Mouse (Mus musculus) small intestine, adult 2 months (tissue): Measurements from ENCODE around the gene Shisa8.

Experiments used
- CTCF ChIP-seq: fragments of 200-500 bp; IDR thresholded peaks from 2 replicates; pipeline ENCODE4 v1.5.1; 2012; ENCODE audit warnings: low read depth, mild to moderate bottlenecking, control low read depth, inconsistent platforms, low read length, moderate library complexity, mixed read lengths; ENCODE audit not compliant: insufficient replicate concordance, insufficient read length; ENCODE audit errors: extremely low read depth
- POLR2A ChIP-seq: fragments of 200-500 bp; IDR thresholded peaks from 2 replicates; pipeline ENCODE4 v1.6.1; 2012; ENCODE audit warnings: low read depth, mild to moderate bottlenecking, control low read depth, inconsistent platforms, low read length, moderate library complexity

DNA sequence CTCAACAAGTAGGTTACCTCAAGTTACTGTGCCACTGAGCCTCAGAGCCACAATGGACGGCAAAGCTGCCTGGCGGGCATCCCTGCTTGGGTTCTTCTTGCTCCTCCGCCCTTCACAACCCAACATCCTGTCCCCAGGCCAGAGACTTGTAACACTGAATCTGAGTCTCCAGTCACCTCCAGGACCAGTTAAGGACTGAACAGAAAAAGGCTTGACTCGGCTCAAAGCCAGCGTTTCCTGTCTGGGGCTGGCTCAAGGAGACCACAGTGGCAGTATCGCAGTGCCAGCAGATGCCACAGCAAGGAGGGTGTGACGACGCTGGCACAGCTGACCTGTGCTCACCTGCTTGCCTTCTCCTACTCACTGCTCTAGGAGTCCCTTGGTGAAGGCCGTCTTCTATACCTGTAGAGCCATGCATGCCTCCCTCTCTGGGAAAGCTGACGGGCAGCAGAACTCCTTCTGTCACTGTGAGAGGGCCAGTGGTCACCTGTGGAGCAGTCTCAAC is 15.3 kb downstream of the Shisa8 start:
- TF ChIP-seq CTCF: no peak
- no peak for TF ChIP-seq POLR2A
